17 mouse cellular contexts compared by ENCODE assay signal in genomic region chr19:34610118-34610517, GRCm38 (mm10). TPM values are rescaled to one million over a fixed set of nuclear protein-coding genes. Genes with fewer than 3 reads are reported as not detected.
"Had no signal": no experiment of that assay in that cellular context is flagged by ENCODE, and none has a peak within 500 bp of the region (broad histone marks: within the 10 kb centered on the region; RNA-seq: fewer than 3 reads in every experiment).

No protein-coding gene starts in this region.

RNA-seq across cellular contexts. Expression of gene Ifit3b, which starts 2.3 kb away (rescaled TPM):
- total RNA-seq: common myeloid progenitor, adult 5-6 weeks; granulocyte monocyte progenitor cell, adult 5-6 weeks had no signal
- polyA plus RNA-seq: embryonic facial prominence, embryonic 10.5 days; embryonic facial prominence, embryonic 11.5 days; embryonic facial prominence, embryonic 13.5 days; embryonic facial prominence, embryonic 14.5 days; erythroblast, embryonic 14.5 days; forebrain, embryonic 10.5 days; forebrain, embryonic 13.5 days; forebrain, embryonic 14.5 days; heart, embryonic 10.5 days had no signal

RNA-seq across cellular contexts. Expression of gene Ifit1bl1, which starts 8.4 kb away (rescaled TPM):
- total RNA-seq: common myeloid progenitor, adult 5-6 weeks; gastrocnemius, adult 18-20 months; gastrocnemius, adult 2 months; gastrocnemius, adult 8-10 months; gastrocnemius, postnatal 25 days; gastrocnemius, postnatal 36 days had no signal
- polyA plus RNA-seq: embryonic facial prominence, embryonic 11.5 days had no signal

RNA-seq across cellular contexts. Expression of gene Ifit3, which starts 26.8 kb away (rescaled TPM):
- polyA plus RNA-seq: erythroblast, embryonic 14.5 days had no signal

RNA-seq across cellular contexts. Expression of gene Ifit1bl2, which starts 30.4 kb away (rescaled TPM):
- total RNA-seq: common myeloid progenitor, adult 5-6 weeks; gastrocnemius, adult 18-20 months; gastrocnemius, adult 8-10 months; gastrocnemius, postnatal 25 days had no signal
- polyA plus RNA-seq: erythroblast, embryonic 14.5 days; forebrain, embryonic 10.5 days; forebrain, embryonic 12.5 days had no signal

RNA-seq across cellular contexts. Expression of gene Ifit1, which starts 30.6 kb away (rescaled TPM):
- polyA plus RNA-seq: erythroblast, embryonic 14.5 days; forebrain, embryonic 10.5 days had no signal
